Mouse (Mus musculus) urinary bladder, postnatal 25 days (tissue): ENCODE measurements at regions not wholly inside any gene's neighbourhood (a gene's known extent, or its start where the extent isn't known, plus 50 kb on each side); places are given as distances from the start of the nearest gene placed in this dataset.
A peak's percentile ranks its signal among the peaks of the same experiment; 100 is the strongest.

Experiments
- DNase-seq: peaks from one replicate; pipeline ENCODE4 v3.0.0; 2022; ENCODE audit warnings: low spot score

GRCm38 (mm10) chr1:61419839-61420238 is 218.8 kb upstream of the Pard3b start:
- no peak for DNase-seq

GRCm38 (mm10) chr1:61423253-61423652 is 215.4 kb upstream of the Pard3b start:
- no peak for DNase-seq

GRCm38 (mm10) chr1:61428706-61429501 is 209.7 kb upstream of the Pard3b start:
- DNase-seq = no peak

GRCm38 (mm10) chr1:61437603-61438002 is 201.0 kb upstream of the Pard3b start:
- DNase-seq = no peak

- no peak for DNase-seq
Observed at GRCm38 (mm10) chr1:61461435-61461834, 177.2 kb upstream of the Pard3b start.

- DNase-seq = no peak
Observed at GRCm38 (mm10) chr1:61470617-61471214, 167.9 kb upstream of the Pard3b start.

GRCm38 (mm10) chr1:61471779-61472578 is 166.6 kb upstream of the Pard3b start:
- DNase-seq = no peak

GRCm38 (mm10) chr1:61472579-61473242 is 165.9 kb upstream of the Pard3b start:
- DNase-seq = no peak

GRCm38 (mm10) chr1:61485459-61485858 is 153.2 kb upstream of the Pard3b start:
- no peak for DNase-seq

GRCm38 (mm10) chr1:61524886-61525285 is 113.7 kb upstream of the Pard3b start:
- DNase-seq = no peak

- DNase-seq = no peak
Observed at GRCm38 (mm10) chr1:61525881-61526280, 112.7 kb upstream of the Pard3b start.

- DNase-seq = no peak
Observed at GRCm38 (mm10) chr1:61528757-61529156, 109.9 kb upstream of the Pard3b start.

- no peak for DNase-seq
Observed at GRCm38 (mm10) chr1:61530166-61530565, 108.5 kb upstream of the Pard3b start.

- no peak for DNase-seq
Observed at GRCm38 (mm10) chr1:61531487-61531886, 107.1 kb upstream of the Pard3b start.

GRCm38 (mm10) chr1:61540081-61540480 is 98.5 kb upstream of the Pard3b start:
- no peak for DNase-seq

GRCm38 (mm10) chr1:61541166-61541565 is 97.5 kb upstream of the Pard3b start:
- no peak for DNase-seq

GRCm38 (mm10) chr1:61552577-61553517 is 85.8 kb upstream of the Pard3b start:
- DNase-seq = peak; percentile 21

- no peak for DNase-seq
Observed at GRCm38 (mm10) chr1:61559514-61559913, 79.1 kb upstream of the Pard3b start.

- no peak for DNase-seq
Observed at GRCm38 (mm10) chr1:61562091-61562490, 76.5 kb upstream of the Pard3b start.

GRCm38 (mm10) chr1:61565471-61565870 is 73.2 kb upstream of the Pard3b start:
- no peak for DNase-seq

- DNase-seq = no peak
Observed at GRCm38 (mm10) chr1:61574276-61574675, 64.3 kb upstream of the Pard3b start.
